Mouse (Mus musculus) hindbrain, postnatal 0 days (tissue): ENCODE measurements at regions not wholly inside any gene's neighbourhood (a gene's known extent, or its start where the extent isn't known, plus 50 kb on each side); places are given as distances from the start of the nearest gene placed in this dataset.
A peak's percentile ranks its signal among the peaks of the same experiment; 100 is the strongest.

Source experiments
- ATAC-seq: fragments of 200-750 bp; cut with Nextera tagmentation; 2 replicates; pipeline ENCODE4 v1.8.0; 2017; ENCODE audit warnings: mild to moderate bottlenecking, moderate TSS enrichment, moderate library complexity
- DNase-seq: peaks from one replicate; pipeline ENCODE4 v3.0.0-alpha.2; 2015; ENCODE audit warnings: low spot score
- H3K27ac ChIP-seq: fragments of 300-500 bp; sonication (generic); 2 replicates; pipeline ENCODE4 v1.5.1; 2014; ENCODE audit warnings: mild to moderate bottlenecking
- H3K27me3 ChIP-seq: fragments of 300-500 bp; sonication (generic); 2 replicates; pipeline ENCODE4 v1.6.1; 2014; ENCODE audit warnings: low read length, mixed read lengths; ENCODE audit not compliant: insufficient read depth
- H3K36me3 ChIP-seq: fragments of 300-500 bp; sonication (generic); 2 replicates; pipeline ENCODE4 v1.6.1; 2014; ENCODE audit warnings: low read length, mixed read lengths; ENCODE audit not compliant: insufficient read depth
- H3K4me1 ChIP-seq: fragments of 300-500 bp; sonication (generic); 2 replicates; pipeline ENCODE4 v1.6.1; 2014; ENCODE audit warnings: antibody characterized with exemption, low read length, mixed read lengths; ENCODE audit not compliant: insufficient read depth
- H3K4me2 ChIP-seq: fragments of 300-500 bp; sonication (generic); 2 replicates; pipeline ENCODE4 v1.6.1; 2014; ENCODE audit warnings: low read depth, mild to moderate bottlenecking, low read length, moderate library complexity, mixed read lengths
- H3K4me3 ChIP-seq: fragments of 300-500 bp; sonication (generic); 2 replicates; pipeline ENCODE4 v1.5.1; 2014; ENCODE audit warnings: low read length
- H3K9ac ChIP-seq: fragments of 300-500 bp; sonication (generic); replicated peaks from 2 replicates; pipeline ENCODE4 v1.6.1; 2014; ENCODE audit warnings: mild to moderate bottlenecking, low read length, moderate library complexity, mixed read lengths
- H3K9me3 ChIP-seq: fragments of 300-500 bp; sonication (generic); 2 replicates; pipeline ENCODE4 v1.6.1; 2016; ENCODE audit warnings: low read length, mixed read lengths
- CTCF ChIP-seq: IDR thresholded peaks from 2 replicates; pipeline ENCODE4 v1.5.1; 2016; ENCODE audit warnings: antibody characterized with exemption, control low read depth, low read depth
- WGBS: fragments of 180-500 bp; shearing (Covaris S2); extraction: QIAGEN DNeasy Blood & Tissue Kit; methylation state at CpG from one replicate; pipeline ENCODE4 v1.1.7; 2014; 5-methylcytosine and 5-hydroxymethylcytosine counted together

GRCm38 (mm10) chr13:47688131-47688530, 565.7 kb downstream of the Rnf144b start:
- H3K27me3 ChIP-seq = no peaks in the 10 kb centered on the region
- H3K4me2 ChIP-seq = no peak overlapping the region
- 76% methylated on average over 3 of the region's 3 CpGs for WGBS
- DNase-seq = no peak
- H3K9ac ChIP-seq = no peak overlapping the region
- H3K4me1 ChIP-seq = no peaks in the 10 kb centered on the region
- H3K27ac ChIP-seq = no peak overlapping the region
- no peaks in the 10 kb centered on the region for H3K9me3 ChIP-seq
- no peak overlapping the region for H3K4me3 ChIP-seq
- H3K36me3 ChIP-seq = no peaks in the 10 kb centered on the region
- TF ChIP-seq CTCF = no peak
- ATAC-seq = no peak

GRCm38 (mm10) chr13:47693815-47694214, 567.2 kb upstream of the Id4 start:
- H3K4me2 ChIP-seq = no peak overlapping the region
- no peak overlapping the region for H3K4me3 ChIP-seq
- no peaks in the 10 kb centered on the region for H3K36me3 ChIP-seq
- no peak overlapping the region for H3K9ac ChIP-seq
- ATAC-seq = no peak
- H3K4me1 ChIP-seq = no peaks in the 10 kb centered on the region
- 90% methylated on average over 14 of the region's 14 CpGs for WGBS
- H3K27me3 ChIP-seq = no peaks in the 10 kb centered on the region
- TF ChIP-seq CTCF = no peak
- H3K27ac ChIP-seq = no peak overlapping the region
- no peaks in the 10 kb centered on the region for H3K9me3 ChIP-seq
- no peak for DNase-seq

GRCm38 (mm10) chr13:47695877-47696276, 565.2 kb upstream of the Id4 start:
- ATAC-seq (no peak), DNase-seq (no peak)
- Histone ChIP-seq H3K4me2 (no peak overlapping the region), H3K27ac (no peak overlapping the region), H3K27me3 (no peaks in the 10 kb centered on the region), H3K9me3 (no peaks in the 10 kb centered on the region), H3K4me1 (no peaks in the 10 kb centered on the region), H3K9ac (no peak overlapping the region), H3K36me3 (no peaks in the 10 kb centered on the region), H3K4me3 (no peak overlapping the region)
- 84% methylated on average over 2 of the region's 2 CpGs for WGBS
- TF ChIP-seq CTCF = peak; percentile 35; the same call in 1 of the 2 replicates

GRCm38 (mm10) chr13:47700556-47700955, 560.5 kb upstream of the Id4 start:
- Histone ChIP-seq H3K4me3 (no peak overlapping the region), H3K4me2 (no peak overlapping the region), H3K36me3 (no peaks in the 10 kb centered on the region), H3K27me3 (no peaks in the 10 kb centered on the region), H3K9me3 (no peaks in the 10 kb centered on the region), H3K9ac (no peak overlapping the region), H3K4me1 (no peaks in the 10 kb centered on the region), H3K27ac (no peak overlapping the region)
- no peak for DNase-seq
- ATAC-seq = no peak
- 57% methylated on average over 3 of the region's 3 CpGs for WGBS
- TF ChIP-seq CTCF = no peak

GRCm38 (mm10) chr13:47707961-47708609, 552.9 kb upstream of the Id4 start:
- H3K27ac ChIP-seq = peak overlapping the region; percentile 26; the same call in 1 of the 2 replicates
- no peaks in the 10 kb centered on the region for H3K4me1 ChIP-seq
- no peak overlapping the region for H3K4me3 ChIP-seq
- TF ChIP-seq CTCF = no peak
- no peak overlapping the region for H3K9ac ChIP-seq
- DNase-seq = peak; percentile 82
- H3K9me3 ChIP-seq = no peaks in the 10 kb centered on the region
- peak; percentile 95 for ATAC-seq
- peak overlapping the region; percentile 32 for H3K4me2 ChIP-seq
- 32% methylated on average over 18 of the region's 18 CpGs for WGBS
- no peaks in the 10 kb centered on the region for H3K27me3 ChIP-seq
- no peaks in the 10 kb centered on the region for H3K36me3 ChIP-seq

- DNase-seq = no peak
- H3K4me1 ChIP-seq = no peaks in the 10 kb centered on the region
- H3K9me3 ChIP-seq = no peaks in the 10 kb centered on the region
- no peak for TF ChIP-seq CTCF
- H3K4me3 ChIP-seq = no peak overlapping the region
- H3K36me3 ChIP-seq = no peaks in the 10 kb centered on the region
- WGBS = 86% methylated on average over 3 of the region's 3 CpGs
- no peaks in the 10 kb centered on the region for H3K27me3 ChIP-seq
- no peak for ATAC-seq
- no peak overlapping the region for H3K4me2 ChIP-seq
- no peak overlapping the region for H3K9ac ChIP-seq
- no peak overlapping the region for H3K27ac ChIP-seq
These were observed 551.7 kb upstream of the Id4 start for GRCm38 (mm10) chr13:47709323-47709722.

- H3K36me3 ChIP-seq = no peaks in the 10 kb centered on the region
- H3K9ac ChIP-seq = no peak overlapping the region
- H3K4me2 ChIP-seq = no peak overlapping the region
- no peaks in the 10 kb centered on the region for H3K27me3 ChIP-seq
- DNase-seq (no peak), ATAC-seq (no peak)
- H3K4me1 ChIP-seq = no peaks in the 10 kb centered on the region
- H3K27ac ChIP-seq = no peak overlapping the region
- H3K9me3 ChIP-seq = no peaks in the 10 kb centered on the region
- no peak for TF ChIP-seq CTCF
- H3K4me3 ChIP-seq = no peak overlapping the region
- WGBS = 93% methylated on average over 4 of the region's 4 CpGs
These were observed 548.5 kb upstream of the Id4 start for GRCm38 (mm10) chr13:47712507-47712906.
